Mouse (Mus musculus) NIH3T3 (cell line): Measurements from ENCODE around the gene Pacrg.

ENCODE experiments used
- DNase-seq: peaks from one replicate; pipeline ENCODE4 v3.0.0-alpha.2; 2012; ENCODE audit warnings: low read depth

The Pacrg gene

GRCm38 (mm10) chr17:10624699-10625424, 215.2 kb downstream of the Pacrg start:
- no peak for DNase-seq

- DNase-seq: no peak
These were observed 219.5 kb downstream of the Pacrg start for GRCm38 (mm10) chr17:10620621-10621020.

DNA sequence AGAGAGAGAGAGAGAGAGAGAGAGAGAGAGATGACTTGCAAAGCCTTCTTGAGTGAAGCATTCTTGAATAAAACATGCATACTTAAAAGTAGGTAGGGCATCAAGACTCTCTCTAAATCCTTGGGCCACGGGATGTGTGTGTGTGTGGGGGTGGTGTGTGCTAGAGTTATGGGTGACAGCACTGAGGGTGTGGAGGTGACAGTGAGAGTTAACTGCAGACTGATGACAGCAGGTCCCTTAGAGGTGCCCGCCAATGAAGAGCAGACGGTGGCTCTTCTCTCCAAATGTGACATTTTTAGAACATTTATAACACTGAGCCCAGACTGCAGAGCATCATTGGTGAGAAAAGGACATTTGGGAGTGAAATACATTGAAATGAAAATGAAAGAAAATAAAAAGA, 220.2 kb downstream of the Pacrg start:
- no peak for DNase-seq

GRCm38 (mm10) chr17:10617656-10618055, 222.5 kb downstream of the Pacrg start:
- DNase-seq: no peak

DNA sequence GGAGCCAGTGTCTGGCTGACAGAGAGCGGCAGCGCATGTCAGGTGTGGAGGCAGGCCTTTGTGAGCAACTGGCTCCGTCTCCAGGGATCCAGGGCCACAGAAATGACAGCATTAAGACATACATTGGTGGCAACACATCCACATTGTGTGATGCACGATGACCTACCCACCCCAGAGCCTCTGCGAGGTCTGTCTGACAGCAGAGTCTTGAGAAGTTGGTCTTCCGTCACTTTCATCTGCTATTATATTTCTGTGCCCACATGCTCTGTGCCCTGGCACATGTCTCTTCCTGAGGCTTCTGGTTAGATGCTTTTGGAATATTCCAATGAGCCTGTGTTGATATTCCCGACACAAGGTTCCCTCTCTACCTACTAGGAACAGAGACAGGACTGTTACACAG, 224.5 kb downstream of the Pacrg start:
- DNase-seq: no peak

DNA sequence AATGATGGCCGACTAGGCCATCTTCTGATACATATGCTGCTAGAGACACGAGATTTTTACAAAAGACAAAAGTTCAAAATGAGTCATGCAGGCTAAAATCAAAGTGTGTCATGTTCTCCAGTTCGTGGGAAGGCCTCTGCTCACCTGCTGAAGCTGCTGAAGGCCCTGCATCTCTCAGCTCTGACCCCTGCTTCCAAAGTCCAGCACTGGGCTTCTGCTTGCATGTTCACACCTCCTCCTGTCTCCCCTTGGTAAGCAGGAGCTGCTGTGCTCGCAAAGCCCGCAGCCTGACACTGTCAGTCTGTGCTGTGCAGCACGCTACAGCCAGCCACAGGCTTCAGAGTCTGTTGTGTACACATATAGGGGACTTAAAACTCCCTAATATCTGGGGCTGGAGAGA, 225.4 kb downstream of the Pacrg start:
- DNase-seq: no peak

GRCm38 (mm10) chr17:10611626-10612025, 228.5 kb downstream of the Pacrg start:
- DNase-seq: no peak

DNA sequence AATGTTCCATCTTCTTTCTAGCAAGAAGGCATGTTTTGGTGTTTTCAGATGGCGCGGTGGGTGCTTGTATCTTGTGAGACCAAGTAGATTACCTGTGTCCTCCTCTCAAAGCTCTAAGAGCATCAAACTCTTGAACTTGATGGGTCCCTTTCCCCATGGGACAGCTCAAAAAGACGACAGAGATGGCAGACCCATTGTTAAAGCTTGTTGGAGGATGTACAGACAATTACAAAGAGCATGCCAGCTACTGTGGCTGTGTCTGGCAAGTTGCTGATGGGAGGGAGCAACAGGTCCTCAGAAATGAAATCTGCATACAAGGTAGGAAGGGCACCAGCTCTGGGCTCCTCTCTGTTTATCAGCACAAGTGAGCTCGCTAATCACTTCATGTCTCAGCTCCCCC, 232.0 kb downstream of the Pacrg start:
- DNase-seq: no peak

DNA sequence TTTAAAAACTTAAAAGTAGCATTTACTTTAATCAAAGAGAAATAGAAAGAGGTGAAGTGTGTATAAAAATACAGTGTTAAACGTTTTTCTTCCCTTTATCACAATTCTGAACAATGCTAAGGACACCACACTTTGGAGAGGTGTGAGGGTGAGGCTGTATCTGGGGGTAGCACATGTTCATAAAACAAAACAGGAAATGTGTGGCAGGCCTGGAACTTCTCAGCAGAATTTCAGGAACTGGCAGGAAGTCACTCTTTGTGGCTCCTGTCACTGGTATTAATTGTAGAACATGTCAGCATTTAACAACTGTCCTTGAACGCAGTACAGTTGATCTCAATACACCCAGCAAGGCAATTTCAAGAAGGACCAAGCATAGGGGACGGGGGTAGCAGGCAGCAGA, 234.0 kb downstream of the Pacrg start:
- no peak for DNase-seq

GRCm38 (mm10) chr17:10597741-10598140, 242.4 kb downstream of the Pacrg start:
- no peak for DNase-seq

DNA sequence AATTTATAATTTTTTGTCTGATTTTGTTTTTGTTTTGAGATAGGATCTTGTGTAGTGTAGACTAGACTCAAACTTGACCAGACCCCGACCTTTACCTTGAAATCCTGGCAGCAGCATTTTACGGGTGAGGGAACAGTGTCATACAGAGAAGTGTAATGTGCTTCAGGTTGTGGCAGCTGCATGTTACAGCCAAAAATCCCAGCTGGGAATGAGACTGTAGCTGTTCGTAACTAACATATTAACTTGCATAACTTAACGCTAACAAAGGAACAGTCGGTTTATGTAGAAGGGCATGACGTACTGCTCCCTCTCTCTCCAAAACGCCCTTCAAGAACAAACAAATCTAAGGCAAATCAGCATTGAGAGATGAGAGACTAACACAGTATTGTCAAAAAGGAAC, 250.5 kb downstream of the Pacrg start:
- no peak for DNase-seq

GRCm38 (mm10) chr17:10588922-10589400, 251.2 kb downstream of the Pacrg start:
- DNase-seq: no peak

DNA sequence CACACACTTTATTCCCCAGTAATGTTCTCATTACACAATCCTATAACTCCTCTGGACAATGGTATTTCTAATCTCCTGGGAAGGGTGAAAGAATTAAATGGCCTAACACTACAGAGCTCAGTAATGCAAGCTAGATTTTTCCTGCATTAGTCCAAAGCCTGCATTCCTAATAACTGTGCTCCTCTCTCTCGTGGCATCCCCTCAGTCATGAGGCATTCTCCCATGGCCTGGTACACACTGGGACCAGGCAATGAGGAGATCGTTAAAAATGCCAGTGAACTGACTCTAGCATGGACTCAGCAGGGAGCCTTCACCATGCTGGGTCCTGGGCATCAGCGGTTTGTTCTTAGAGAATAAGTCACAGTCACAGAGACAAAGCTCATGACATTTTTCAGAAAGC, 256.8 kb downstream of the Pacrg start:
- DNase-seq: no peak

GRCm38 (mm10) chr17:10575306-10575705, 264.8 kb downstream of the Pacrg start:
- DNase-seq: no peak

- no peak for DNase-seq
These were observed 267.7 kb downstream of the Pacrg start for GRCm38 (mm10) chr17:10572436-10572835.

- no peak for DNase-seq
These were observed 270.8 kb downstream of the Pacrg start for GRCm38 (mm10) chr17:10569270-10569669.

GRCm38 (mm10) chr17:10567411-10567810, 272.7 kb downstream of the Pacrg start:
- no peak for DNase-seq

- DNase-seq: no peak
These were observed 275.9 kb downstream of the Pacrg start for GRCm38 (mm10) chr17:10564191-10564590.

GRCm38 (mm10) chr17:10562871-10563270, 277.2 kb downstream of the Pacrg start:
- DNase-seq: no peak

- DNase-seq: no peak
These were observed 280.1 kb downstream of the Pacrg start for GRCm38 (mm10) chr17:10560053-10560452.

DNA sequence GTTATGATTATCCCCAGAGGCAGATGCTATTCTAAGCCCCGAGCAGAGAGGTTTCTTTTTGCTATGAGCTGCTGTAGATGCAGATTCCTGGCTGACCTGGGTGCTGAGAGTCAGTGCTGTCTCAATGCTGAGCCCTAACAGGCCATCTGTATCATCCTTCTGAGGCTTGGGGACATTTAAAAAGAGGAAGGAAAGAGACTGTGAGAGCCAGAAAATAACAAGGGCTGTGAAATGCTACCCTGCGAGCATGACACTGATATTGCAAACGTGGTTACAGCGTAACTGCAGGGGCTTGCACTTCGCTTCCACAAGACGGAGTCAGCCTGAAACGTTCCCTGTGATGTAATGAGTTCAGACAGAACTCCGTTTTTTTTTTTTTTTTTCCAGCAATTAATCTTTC, 281.4 kb downstream of the Pacrg start:
- no peak for DNase-seq

DNA sequence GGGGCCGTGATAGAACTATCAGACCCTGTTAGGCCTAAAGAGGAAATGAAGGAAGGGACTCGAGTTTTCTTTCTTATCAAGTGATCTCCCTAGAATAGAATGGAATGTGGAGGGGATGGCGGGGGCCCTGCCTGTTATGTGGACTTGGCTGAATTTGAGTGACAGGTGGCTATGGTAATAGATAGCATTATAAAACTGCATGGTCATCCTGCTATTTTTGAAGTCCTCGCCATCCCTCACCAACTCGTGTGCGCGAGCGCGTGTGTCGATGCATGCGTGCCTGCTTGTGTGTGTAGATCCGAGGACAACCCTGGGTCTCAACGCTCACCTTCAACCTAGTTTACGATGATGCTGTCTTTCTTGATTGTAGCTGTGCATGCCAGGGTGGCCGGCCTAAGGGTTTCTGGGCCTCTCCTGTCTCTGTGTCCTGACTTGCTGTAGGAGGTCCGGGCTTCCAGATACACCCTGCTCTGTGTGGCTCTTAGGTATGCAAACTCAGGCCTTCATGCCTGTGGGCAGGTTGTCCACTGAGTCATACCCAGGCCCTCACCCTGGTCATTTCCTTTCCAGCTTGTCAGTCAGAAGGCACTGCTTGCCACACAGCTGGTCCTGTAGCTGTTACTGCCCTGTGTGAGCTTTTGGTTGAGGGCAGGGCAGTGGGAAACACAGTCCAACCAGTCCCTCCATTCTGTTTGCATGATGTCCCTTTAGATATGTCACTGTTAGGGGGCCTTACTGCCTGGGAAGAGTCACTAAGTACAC, 287.6 kb downstream of the Pacrg start:
- no peak for DNase-seq

- DNase-seq: no peak
These were observed 289.2 kb downstream of the Pacrg start for GRCm38 (mm10) chr17:10550781-10551520.
